Mouse (Mus musculus) CD4-positive, CD25-positive, alpha-beta regulatory T cell, adult 4 months (primary cell): Measurements from ENCODE around the gene Tpm1. TPM values are rescaled to one million over a fixed set of nuclear protein-coding genes. Genes with fewer than 3 reads are reported as not detected.

ENCODE experiments used
- ATAC-seq: one replicate; pipeline ENCODE4 v1.8.0; 2017
- polyA plus RNA-seq, 2 experiments: library from polyadenylated mRNA; unstranded; fragments of 100-300 nt; shearing (Covaris generic); gene quantifications; one replicate each; pipeline ENCODE4 v1.2.1; 2017

The Tpm1 gene
- polyA plus RNA-seq, 2 experiments from 2014 or later = 25.6 to 42.4 TPM

GRCm38 (mm10) chr9:67024889-67025692 lies 24.1 kb downstream of the Tpm1 start:
- no peak for ATAC-seq

- ATAC-seq = no peak
These were observed 25.8 kb downstream of the Tpm1 start for GRCm38 (mm10) chr9:67023371-67023770.

- no peak for ATAC-seq
These were observed 29.1 kb downstream of the Tpm1 start for GRCm38 (mm10) chr9:67020063-67020462.

- ATAC-seq = no peak
These were observed 35.7 kb downstream of the Tpm1 start for GRCm38 (mm10) chr9:67013501-67013900.

GRCm38 (mm10) chr9:67012470-67012869 lies 36.7 kb downstream of the Tpm1 start:
- ATAC-seq = no peak

GRCm38 (mm10) chr9:67011483-67011882 lies 37.7 kb downstream of the Tpm1 start:
- no peak for ATAC-seq

- no peak for ATAC-seq
These were observed 40.4 kb downstream of the Tpm1 start for GRCm38 (mm10) chr9:67008781-67009180.

- ATAC-seq = no peak
These were observed 42.8 kb downstream of the Tpm1 start for GRCm38 (mm10) chr9:67006376-67006775.

- no peak for ATAC-seq
These were observed 44.0 kb downstream of the Tpm1 start for GRCm38 (mm10) chr9:67005161-67005742.

GRCm38 (mm10) chr9:67003656-67004055 lies 45.5 kb downstream of the Tpm1 start:
- ATAC-seq = no peak

GRCm38 (mm10) chr9:67003156-67003555 lies 46.0 kb downstream of the Tpm1 start:
- ATAC-seq = no peak

- ATAC-seq = peak; percentile 32
These were observed 47.7 kb downstream of the Tpm1 start for GRCm38 (mm10) chr9:67001506-67001905.

- peak; percentile 90 for ATAC-seq
These were observed 48.2 kb downstream of the Tpm1 start for GRCm38 (mm10) chr9:67001050-67001449.

- ATAC-seq = no peak
These were observed 49.5 kb downstream of the Tpm1 start for GRCm38 (mm10) chr9:66999698-67000097.

- no peak for ATAC-seq
These were observed 57.3 kb downstream of the Tpm1 start for GRCm38 (mm10) chr9:66991750-66992410.

GRCm38 (mm10) chr9:66991021-66991749 lies 58.0 kb downstream of the Tpm1 start:
- peak; percentile 36 for ATAC-seq

GRCm38 (mm10) chr9:66990046-66990445 lies 59.2 kb downstream of the Tpm1 start:
- peak; percentile 85 for ATAC-seq

GRCm38 (mm10) chr9:66989581-66989980 lies 59.6 kb downstream of the Tpm1 start:
- ATAC-seq = no peak

GRCm38 (mm10) chr9:66988888-66989414 lies 60.3 kb downstream of the Tpm1 start:
- ATAC-seq = peak; percentile 27

- no peak for ATAC-seq
These were observed 60.9 kb downstream of the Tpm1 start for GRCm38 (mm10) chr9:66988198-66988887.

- ATAC-seq = peak; percentile 28
These were observed 63.8 kb downstream of the Tpm1 start for GRCm38 (mm10) chr9:66985377-66985776.

GRCm38 (mm10) chr9:66982085-66982484 lies 67.1 kb downstream of the Tpm1 start:
- ATAC-seq = no peak
